17 mouse cellular contexts compared by ENCODE assay signal in the genomic region with DNA sequence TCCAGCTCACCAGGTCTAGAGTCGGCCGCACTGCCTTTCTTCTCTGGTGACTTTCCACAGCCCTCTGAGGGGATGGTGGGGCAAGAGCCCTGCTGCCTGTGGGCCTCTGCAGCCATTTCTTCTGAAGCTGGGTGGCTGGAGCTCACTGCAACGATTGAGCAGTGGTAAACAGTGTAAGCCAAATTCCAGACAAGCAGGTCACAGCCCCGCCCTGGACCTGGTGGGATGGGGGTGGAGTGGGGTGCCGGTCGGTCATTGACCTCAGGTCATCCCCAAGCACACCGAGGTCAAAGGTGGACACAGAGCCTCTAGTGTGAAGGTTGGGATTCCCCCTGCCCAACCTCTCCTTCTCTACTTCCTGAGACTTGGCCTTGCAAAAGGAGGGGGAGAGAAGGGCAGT. TPM values are rescaled to one million over a fixed set of nuclear protein-coding genes. Genes with fewer than 3 reads are reported as not detected.
DNase-seq lines count a peak whose midpoint lies in the region; ATAC-seq and TF ChIP-seq lines count a peak whose summit lies in the region.
"Had no signal": no experiment of that assay in that cellular context is flagged by ENCODE, and none has a peak within 500 bp of the region (broad histone marks: within the 10 kb centered on the region; RNA-seq: fewer than 3 reads in every experiment).

No protein-coding gene starts in this region.

- no peak for ATAC-seq in heart, embryonic 12.5 days (ENCODE audit: insufficient number of reproducible peaks, low FRiP score)
- ATAC-seq in liver, embryonic 13.5 days (ENCODE audit: low read depth): no peak
- ATAC-seq in intestine, postnatal 0 days: no peak

- H3K4me2 ChIP-seq in heart, embryonic 12.5 days: peak overlapping the region; percentile 95; the same call in 1 of the 2 replicates
- peak overlapping the region; percentile 93 for H3K4me2 ChIP-seq in liver, embryonic 13.5 days
- H3K4me2 ChIP-seq in intestine, postnatal 0 days (replicated peaks; ENCODE audit: low read depth): no peak overlapping the region
- H3K4me2 ChIP-seq: embryonic facial prominence, embryonic 13.5 days; limb, embryonic 15.5 days; neural tube, embryonic 13.5 days had no signal

- H3K27ac ChIP-seq in heart, embryonic 12.5 days (ENCODE audit: poor library complexity, severe bottlenecking): no peak overlapping the region
- H3K27ac ChIP-seq in liver, embryonic 13.5 days: peak overlapping the region; percentile 97
- no peak overlapping the region for H3K27ac ChIP-seq in intestine, postnatal 0 days (ENCODE audit: low read depth, low read length)
- H3K27ac ChIP-seq: embryonic facial prominence, embryonic 13.5 days; limb, embryonic 15.5 days; neural tube, embryonic 13.5 days had no signal

- TF ChIP-seq CTCF in intestine, postnatal 0 days (IDR thresholded peaks at IDR 0.05; ENCODE audit: low read depth): no peak

- H3K9me3 ChIP-seq in heart, embryonic 12.5 days (replicated peaks): no peaks in the 10 kb centered on the region; the same call in 1 of the 2 replicates
- H3K9me3 ChIP-seq in liver, embryonic 13.5 days (replicated peaks): no peaks in the 10 kb centered on the region; the same call in 1 of the 2 replicates
- H3K9me3 ChIP-seq in intestine, postnatal 0 days (ENCODE audit: control insufficient read depth): no peaks in the 10 kb centered on the region
- H3K9me3 ChIP-seq: embryonic facial prominence, embryonic 13.5 days; limb, embryonic 15.5 days; neural tube, embryonic 13.5 days had no signal

- H3K36me3 ChIP-seq in heart, embryonic 12.5 days: no peaks in the 10 kb centered on the region
- H3K36me3 ChIP-seq in liver, embryonic 13.5 days: 0 out of 2 replicates have a peak, but pooled peaks cover 2% of the 10 kb centered on the region
- no peaks in the 10 kb centered on the region for H3K36me3 ChIP-seq in intestine, postnatal 0 days (ENCODE audit: control insufficient read depth, insufficient read depth)
- H3K36me3 ChIP-seq: embryonic facial prominence, embryonic 13.5 days; limb, embryonic 15.5 days; neural tube, embryonic 13.5 days had no signal

- WGBS in heart, embryonic 12.5 days: 67% methylated on average over 7 of the region's 7 CpGs
- WGBS in liver, embryonic 13.5 days (ENCODE audit: insufficient replicate concordance): 58% methylated on average over 7 of the region's 7 CpGs
- 55% methylated on average over 7 of the region's 7 CpGs for WGBS in intestine, postnatal 0 days

- DNase-seq in heart, adult 18-20 months: no peak
- DNase-seq in ES-CJ7 (ENCODE audit: low read depth, low spot score) (peak; percentile 35), R1 (ENCODE audit: low read depth, low spot score) (peak; percentile 31)
- DNase-seq in liver, embryonic 13.5 days: no peak
- no peak for DNase-seq in embryo, embryonic 9.5 days (ENCODE audit: extremely low spot score)
- no peak for DNase-seq in spleen, postnatal 36 days (ENCODE audit: low spot score in 2 of 2)
- DNase-seq: cerebellum, adult 11 months; gastrocnemius, postnatal 14 days; kidney, adult 8-10 months; kidney, postnatal 36 days; lung, postnatal 14 days; thymus, postnatal 36 days had no signal

- no peaks in the 10 kb centered on the region for H3K27me3 ChIP-seq in heart, embryonic 12.5 days (replicated peaks)
- H3K27me3 ChIP-seq in liver, embryonic 13.5 days: no peaks in the 10 kb centered on the region
- no peaks in the 10 kb centered on the region for H3K27me3 ChIP-seq in intestine, postnatal 0 days (replicated peaks; ENCODE audit: control insufficient read depth, insufficient read depth, low read length)
- H3K27me3 ChIP-seq: limb, embryonic 15.5 days had no signal

- peak overlapping the region; percentile 6 for H3K4me3 ChIP-seq in heart, embryonic 12.5 days
- peak overlapping the region; percentile 71 for H3K4me3 ChIP-seq in liver, embryonic 13.5 days (replicated peaks)
- no peak overlapping the region for H3K4me3 ChIP-seq in intestine, postnatal 0 days (ENCODE audit: low read depth, low read length)
- H3K4me3 ChIP-seq: embryonic facial prominence, embryonic 13.5 days; limb, embryonic 15.5 days; neural tube, embryonic 13.5 days had no signal

- H3K9ac ChIP-seq in heart, embryonic 12.5 days: no peak overlapping the region
- H3K9ac ChIP-seq in liver, embryonic 13.5 days: peak overlapping the region; percentile 91
- no peak overlapping the region for H3K9ac ChIP-seq in intestine, postnatal 0 days (ENCODE audit: low read depth, low read length)
- H3K9ac ChIP-seq: embryonic facial prominence, embryonic 13.5 days; limb, embryonic 15.5 days; neural tube, embryonic 13.5 days had no signal

- H3K4me1 ChIP-seq in heart, embryonic 12.5 days (replicated peaks): peaks cover 12% of the 10 kb centered on the region
- peaks cover 81% of the 10 kb centered on the region for H3K4me1 ChIP-seq in liver, embryonic 13.5 days (replicated peaks)
- no peaks in the 10 kb centered on the region for H3K4me1 ChIP-seq in intestine, postnatal 0 days (replicated peaks; ENCODE audit: control insufficient read depth, insufficient read depth, low read length)

RNA-seq across cellular contexts. Expression of a gene that starts 2.4 kb away (rescaled TPM):
- 14.2 and 16.0 TPM in 2 replicates for polyA plus RNA-seq in heart, embryonic 12.5 days (2016; fragmentation: Nextera tagmentation; extraction: Ambion mirVana)
- 10 to 100 TPM; 25.5 to 26.5 TPM for total RNA-seq in heart, adult 18-20 months (2021)
- polyA plus RNA-seq in liver, embryonic 13.5 days (2015; fragmentation: Nextera tagmentation; extraction: Ambion mirVana): 46.7 and 49.5 TPM in 2 replicates
- 1.0 and 1.1 TPM in 2 replicates for polyA plus RNA-seq in intestine, postnatal 0 days (2015; fragmentation: Nextera tagmentation; extraction: Ambion mirVana)

Comparison
In these comparisons a context has a peak if more than half of its experiments do, and no peak if none do; other contexts are left out.
1. DNase-seq: peak in ES-CJ7 (single experiment) and R1 (single experiment); none in heart, adult 18-20 months (0 of 2), liver, embryonic 13.5 days (single experiment), embryo, embryonic 9.5 days (single experiment) and spleen, postnatal 36 days (0 of 2).